Mouse (Mus musculus): Measurements from ENCODE around the gene Plekha6.
"Not testable (repeated sequence)": the region's sequence is repeated elsewhere in the genome, so short reads cannot be mapped to it uniquely, and the experiment has no call there.

Plekha6 gene

DNA sequence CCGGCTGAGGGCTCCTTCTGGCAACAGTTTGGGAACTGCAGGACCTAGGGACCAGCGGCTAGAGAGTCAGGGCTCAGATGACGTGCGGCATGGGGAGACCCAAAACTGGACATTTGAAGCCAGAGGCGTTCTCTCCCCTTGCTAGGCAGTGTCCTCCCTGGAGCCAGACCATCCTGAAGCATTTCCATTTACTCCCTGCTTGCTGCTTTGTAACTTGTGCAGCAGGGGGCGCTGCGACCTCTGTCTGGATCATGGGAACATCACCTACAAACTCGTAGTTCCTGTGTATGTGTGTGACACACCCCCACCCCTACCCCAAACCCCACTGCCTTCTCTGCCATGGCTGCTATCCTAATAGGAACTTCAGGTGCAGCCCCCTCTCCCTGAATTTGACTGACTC, 150.4 kb downstream of the Plekha6 start:
- CTCF ChIA-PET, result interaction anchor here (0.7 kb wide), 1 partner anchor 410 kb away, joined by 11 read pairs; no protein-coding TSS in a partner anchor

GRCm38 (mm10) chr1:133315775-133316174, 151.8 kb downstream of the Plekha6 start:
- CTCF ChIA-PET, result no interaction called here

- CTCF ChIA-PET, result no interaction called here
Observed at GRCm38 (mm10) chr1:133316577-133316976, 152.6 kb downstream of the Plekha6 start.

GRCm38 (mm10) chr1:133317149-133317548, 153.1 kb downstream of the Plekha6 start:
- CTCF ChIA-PET, result no interaction called here

DNA sequence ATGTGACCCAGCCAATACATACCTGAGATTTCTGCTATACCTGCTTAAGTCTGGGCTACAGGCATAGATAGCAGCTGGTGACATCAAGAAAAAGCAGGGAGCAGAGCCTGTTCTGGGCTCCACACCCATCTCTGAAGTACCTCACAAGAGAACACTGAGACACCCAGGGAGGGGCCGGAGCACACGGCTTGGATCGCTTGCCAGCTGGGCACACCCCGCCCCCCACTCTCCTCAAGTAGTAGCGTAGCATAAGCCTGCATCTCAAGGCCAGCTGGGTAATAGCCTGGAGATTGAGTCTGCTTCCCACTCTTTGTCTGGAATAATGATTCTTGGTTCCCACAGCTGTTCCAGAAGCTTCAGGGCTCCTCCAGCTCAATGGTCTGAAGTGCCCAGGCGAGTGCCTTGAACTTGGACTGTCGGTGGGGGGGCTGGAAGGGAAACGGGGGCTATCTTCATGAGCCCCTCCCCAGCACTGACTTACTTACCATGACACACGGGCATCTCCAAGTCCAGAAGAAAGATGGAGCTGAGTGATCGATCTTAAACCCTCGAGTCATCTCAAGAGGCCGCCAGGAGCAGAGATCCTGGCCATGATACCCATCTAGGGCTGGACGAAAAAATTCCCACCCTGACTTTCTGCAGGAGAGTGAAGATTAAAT, 157.4 kb downstream of the Plekha6 start, which contains the start of gene Kiss1:
Gene Kiss1 (plus strand): TSS at position 609 of the 659 bp plus-strand sequence.
- CTCF ChIA-PET, result no interaction called here

- CTCF ChIA-PET, result interaction anchor here (0.5 kb wide), 1 partner anchor 1021 kb away, joined by 8 read pairs; no protein-coding TSS in a partner anchor
Observed at GRCm38 (mm10) chr1:133323333-133323732, 159.3 kb downstream of the Plekha6 start.

DNA sequence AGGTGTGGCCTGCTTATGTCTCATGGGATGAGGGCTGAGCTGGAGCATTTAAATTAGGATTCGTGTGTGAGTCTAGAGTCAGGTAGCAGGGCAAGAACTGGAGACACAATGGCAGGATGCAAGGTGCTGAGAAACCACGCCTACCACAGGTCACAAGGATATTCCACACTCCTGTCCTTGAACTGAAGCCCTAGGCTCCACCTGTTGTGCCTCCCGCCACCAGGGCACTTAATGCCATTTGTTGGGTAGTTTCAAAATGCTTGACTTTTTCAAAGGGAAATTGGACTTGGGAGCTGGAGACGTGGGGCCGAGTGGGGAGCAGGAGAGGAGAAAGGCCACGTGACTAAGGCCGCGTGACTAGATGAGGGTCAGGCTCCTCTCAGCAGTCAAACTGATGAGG, 161.9 kb downstream of the Plekha6 start:
- CTCF ChIA-PET, result no interaction called here

DNA sequence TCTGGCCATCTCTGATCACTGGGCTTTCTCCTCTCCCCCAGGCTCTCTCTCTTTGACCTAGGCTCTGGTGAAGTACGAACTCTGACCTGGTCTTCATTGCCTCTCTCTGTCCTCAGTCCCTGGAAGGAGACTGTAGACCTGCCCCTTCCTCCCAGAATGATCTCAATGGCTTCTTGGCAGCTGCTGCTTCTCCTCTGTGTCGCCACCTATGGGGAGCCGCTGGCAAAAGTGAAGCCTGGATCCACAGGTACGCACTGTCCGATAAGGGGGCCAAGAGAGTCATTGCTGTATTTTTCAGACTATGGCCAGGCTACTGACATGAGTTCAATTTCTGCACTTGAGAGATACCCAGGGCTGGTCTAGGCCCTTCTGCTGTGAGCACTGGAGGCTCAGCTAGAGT, 163.1 kb downstream of the Plekha6 start:
- CTCF ChIA-PET, result no interaction called here

GRCm38 (mm10) chr1:133328299-133328795, 164.3 kb downstream of the Plekha6 start:
- CTCF ChIA-PET, result no interaction called here

DNA sequence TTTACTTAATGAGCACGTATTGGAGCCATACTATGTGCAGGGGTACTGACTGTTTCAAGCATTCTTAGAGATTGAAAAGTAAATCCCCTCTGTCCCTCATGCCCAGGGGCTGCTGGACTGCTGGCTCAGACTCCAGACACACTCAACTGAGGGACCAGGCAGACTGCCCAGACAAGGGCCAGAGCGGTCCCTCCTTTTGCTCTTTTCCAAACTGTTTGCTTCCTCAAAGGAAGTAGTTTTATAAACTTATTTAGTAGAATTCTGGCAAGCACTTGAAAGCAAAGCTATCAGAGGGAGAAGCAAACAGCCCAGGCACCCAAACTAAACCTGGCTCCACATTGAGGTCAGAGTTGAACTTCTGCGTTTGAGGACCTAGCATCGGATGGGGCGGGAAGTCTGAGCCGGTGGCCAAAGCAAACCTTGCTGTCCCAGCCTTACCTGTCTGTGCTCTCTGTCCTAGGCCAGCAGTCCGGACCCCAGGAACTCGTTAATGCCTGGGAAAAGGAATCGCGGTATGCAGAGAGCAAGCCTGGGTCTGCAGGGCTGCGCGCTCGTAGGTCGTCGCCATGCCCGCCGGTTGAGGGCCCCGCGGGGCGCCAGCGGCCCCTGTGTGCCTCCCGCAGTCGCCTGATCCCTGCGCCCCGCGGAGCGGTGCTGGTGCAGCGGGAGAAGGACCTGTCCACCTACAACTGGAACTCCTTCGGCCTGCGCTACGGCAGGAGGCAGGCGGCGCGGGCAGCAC, 165.1 kb downstream of the Plekha6 start:
- CTCF ChIA-PET, result no interaction called here

- CTCF ChIA-PET, result no interaction called here
Observed at GRCm38 (mm10) chr1:133329638-133329964, 165.6 kb downstream of the Plekha6 start.

DNA sequence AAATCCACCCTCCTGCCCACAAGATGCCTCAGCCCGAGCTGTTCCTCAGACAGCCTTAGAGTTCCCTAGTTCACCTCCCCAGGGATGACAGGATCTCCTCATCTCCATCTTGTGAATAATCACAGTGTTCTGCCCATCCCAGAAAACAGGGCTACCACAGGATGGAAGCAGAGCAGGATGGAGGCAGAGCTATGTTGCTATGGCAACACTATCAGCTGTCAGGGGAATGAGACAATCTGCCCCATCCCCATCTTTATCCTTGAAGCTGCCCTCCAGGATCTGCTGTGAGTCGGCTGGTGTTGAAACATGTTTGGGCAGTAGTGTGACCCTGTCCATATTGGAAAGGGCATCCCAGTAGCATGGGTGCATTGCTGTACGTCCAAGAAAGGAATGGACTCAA, 167.1 kb downstream of the Plekha6 start:
- CTCF ChIA-PET, result no interaction called here

DNA sequence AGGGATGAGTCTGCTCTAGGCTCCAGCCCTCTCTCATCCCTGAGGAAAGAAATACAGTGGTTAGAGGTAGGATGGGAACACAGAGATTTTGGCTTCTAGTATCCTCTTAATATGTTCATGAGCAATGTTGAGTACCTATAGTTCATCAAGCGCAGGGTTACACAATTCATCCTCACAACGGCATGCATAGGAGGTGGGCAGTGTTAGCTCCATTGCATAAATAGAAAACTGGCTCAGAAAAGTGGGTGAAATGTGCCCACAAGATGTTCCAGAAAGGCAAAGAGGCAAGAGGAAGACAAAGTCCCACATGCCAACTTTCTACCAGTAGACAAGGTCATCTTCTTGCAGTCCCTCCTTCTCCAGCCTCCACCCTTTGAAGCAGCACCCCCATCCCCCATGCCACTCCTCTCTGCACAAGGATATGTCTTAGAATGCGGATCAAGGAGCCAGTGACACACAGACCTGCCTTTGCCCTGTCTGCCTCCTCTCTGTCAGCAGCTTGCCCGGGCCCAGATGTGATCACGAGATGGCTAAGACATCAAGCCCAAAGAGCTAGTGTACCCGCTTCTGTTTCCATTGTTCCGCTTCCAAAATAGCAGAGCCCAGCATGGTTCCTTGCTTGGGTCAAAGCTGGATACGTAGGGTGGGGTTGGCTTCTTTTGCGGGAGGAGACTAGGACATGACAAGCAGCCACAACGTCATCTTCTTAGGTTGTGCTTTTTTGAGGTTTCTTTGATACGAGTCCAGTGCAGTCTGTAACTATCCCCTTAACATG, 168.8 kb downstream of the Plekha6 start:
- CTCF ChIA-PET, result no interaction called here

DNA sequence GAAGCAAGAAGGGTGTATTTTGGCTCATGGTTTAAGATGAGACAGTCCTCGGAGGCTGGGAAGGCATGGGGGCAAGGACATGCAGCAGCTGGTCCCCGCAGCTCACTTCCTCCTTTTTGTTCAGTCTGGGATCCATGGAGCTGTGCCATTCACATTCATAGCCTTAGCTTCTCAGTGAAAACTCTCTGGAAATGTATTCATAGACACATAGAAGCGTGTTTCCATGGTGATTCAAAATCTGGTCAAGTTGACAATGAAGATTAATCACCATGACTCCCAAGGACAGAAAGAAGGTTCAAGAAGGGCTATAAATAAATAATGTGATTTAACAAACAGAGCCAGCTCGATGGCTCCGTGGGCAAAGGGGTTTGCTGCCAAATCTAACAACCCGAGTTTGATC, 169.9 kb downstream of the Plekha6 start:
- CTCF ChIA-PET, result interaction anchor here (0.8 kb wide), 1 partner anchor 16 kb away, joined by 4 read pairs; the partner anchor contains the start of gene Ren1

GRCm38 (mm10) chr1:133340403-133340802, 176.4 kb downstream of the Plekha6 start:
- CTCF ChIA-PET, result not testable (repeated sequence)

DNA sequence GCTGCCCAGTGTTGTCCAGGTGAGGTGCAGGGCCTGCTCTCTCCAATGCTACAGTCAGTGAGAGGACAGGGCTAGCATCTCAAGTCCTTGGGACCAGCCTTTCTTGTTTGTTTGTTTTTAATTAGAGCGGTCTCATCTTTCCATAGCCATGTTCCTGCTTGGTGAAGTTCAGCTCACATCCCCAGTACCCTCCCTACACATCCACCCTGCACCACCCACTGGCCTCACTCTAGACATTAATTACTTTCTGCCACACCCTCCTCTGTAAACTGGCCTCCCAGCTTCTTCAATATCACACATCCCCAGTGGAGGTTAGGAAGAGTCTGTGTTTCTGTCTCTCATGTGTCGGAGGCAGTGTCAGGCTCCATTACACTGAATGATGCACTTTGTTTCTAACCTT, 180.3 kb downstream of the Plekha6 start:
- CTCF ChIA-PET, result no interaction called here

GRCm38 (mm10) chr1:133346531-133346930, 182.5 kb downstream of the Plekha6 start:
- CTCF ChIA-PET, result no interaction called here

DNA sequence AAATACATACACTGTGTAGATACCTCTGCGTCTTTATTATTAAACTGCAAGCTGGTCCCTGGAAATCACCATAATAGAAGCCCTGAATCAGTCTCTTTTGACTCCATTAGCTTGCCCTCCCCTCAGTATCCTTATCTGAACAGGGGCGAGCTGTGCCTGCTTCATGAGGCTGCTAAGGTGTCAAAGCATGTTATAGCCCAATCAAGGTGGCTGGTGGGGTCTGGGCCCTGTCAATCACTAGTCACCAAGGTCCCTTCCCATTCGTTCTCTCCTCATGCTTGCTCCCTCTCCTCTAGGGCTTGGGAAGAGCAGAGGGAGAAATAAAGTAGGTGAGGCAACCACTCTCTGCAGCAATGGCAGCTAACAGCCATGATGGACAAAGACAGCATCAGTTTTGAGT, 183.2 kb downstream of the Plekha6 start:
- CTCF ChIA-PET, result no interaction called here

DNA sequence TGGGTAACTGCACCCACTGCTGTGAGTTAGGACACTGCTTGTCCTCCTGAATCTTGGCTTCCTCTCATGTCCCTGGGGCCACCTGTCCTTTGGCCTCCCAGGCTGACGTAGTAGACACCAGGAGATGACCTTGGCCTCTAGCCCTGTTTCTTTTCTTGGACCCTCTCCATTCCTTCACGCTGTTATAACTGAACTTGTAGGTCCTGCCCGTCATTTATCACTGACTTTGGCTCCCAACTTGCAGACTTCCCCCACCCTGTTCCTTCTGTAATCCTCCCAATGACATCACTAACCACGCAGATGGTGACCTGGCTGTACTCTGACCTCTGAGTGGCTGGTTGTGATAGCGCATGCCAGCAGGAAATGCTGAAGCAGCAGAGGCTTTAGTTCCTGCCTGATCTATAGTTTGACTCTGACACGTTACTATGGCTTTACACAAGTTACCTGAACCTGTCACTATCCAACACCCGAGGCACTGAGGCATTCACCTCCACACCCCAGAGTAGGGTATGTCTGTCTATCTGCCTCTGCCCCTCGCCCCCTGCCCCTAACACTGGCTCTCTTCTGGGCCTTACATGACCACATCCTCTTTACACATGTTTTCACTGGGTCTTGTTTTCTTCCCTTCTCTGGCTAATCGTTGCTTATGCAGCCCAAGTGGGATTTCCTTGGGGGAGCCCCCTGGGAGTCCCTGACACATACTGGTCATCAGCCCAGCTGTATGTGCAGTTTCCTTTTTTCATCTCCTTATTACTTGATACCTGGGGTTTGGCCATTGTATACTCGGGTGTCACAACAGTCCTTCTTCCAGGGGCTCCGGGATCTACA, 183.9 kb downstream of the Plekha6 start:
- CTCF ChIA-PET, result no interaction called here

- CTCF ChIA-PET, result interaction anchor here (1.1 kb wide), 1 partner anchor 16 kb away, joined by 4 read pairs; no protein-coding TSS in a partner anchor
Observed at GRCm38 (mm10) chr1:133350210-133350609, 186.2 kb downstream of the Plekha6 start, which contains the start of gene Ren1. Gene Ren1 (plus strand): TSS chr1:133350510.

- CTCF ChIA-PET, result no interaction called here
Observed at GRCm38 (mm10) chr1:133351762-133352161, 187.8 kb downstream of the Plekha6 start.

All from spleen, embryonic (tissue).